ENCODE assay signal across 10 mouse cellular contexts in genomic region chr1:88112769-88113168, GRCm38 (mm10). TPM values are rescaled to one million over a fixed set of nuclear protein-coding genes. Genes with fewer than 3 reads are reported as not detected.
A peak's percentile ranks its signal among the peaks of the same experiment; 100 is the strongest.
DNase-seq lines count a peak whose midpoint lies in the region; TF ChIP-seq lines count a peak whose summit lies in the region.
"Not testable (repeated sequence)": the region's sequence is repeated elsewhere in the genome, so short reads cannot be mapped to it uniquely, and the experiment has no call there.
"Had no signal": no experiment of that assay in that cellular context is flagged by ENCODE, and none has a peak within 500 bp of the region (broad histone marks: within the 10 kb centered on the region; RNA-seq: fewer than 3 reads in every experiment).

No protein-coding gene starts in this region.

- H3K4me1 ChIP-seq in kidney, adult 2 months (ENCODE audit: control insufficient read depth, insufficient read depth, low read length): not testable (repeated sequence)

- TF ChIP-seq POLR2A in kidney, adult 2 months (IDR thresholded peaks at IDR 0.05; ENCODE audit: low read depth, low read length): not testable (repeated sequence)

- H3K4me3 ChIP-seq in kidney, adult 2 months (ENCODE audit: insufficient read depth, low read depth, low read length): not testable (repeated sequence)

- TF ChIP-seq CTCF in kidney, adult 2 months (conservative IDR thresholded peaks at IDR 0.05; ENCODE audit: insufficient read depth, insufficient read length, low read depth, low read length): not testable (repeated sequence)

- H3K27ac ChIP-seq in kidney, adult 2 months (ENCODE audit: insufficient read depth, low read depth, low read length): peak overlapping the region; percentile 50

- H3K27me3 ChIP-seq in kidney, adult 2 months (replicated peaks; ENCODE audit: control insufficient read depth, insufficient read depth, low read length): not testable (repeated sequence)

- peak; percentile 66 for DNase-seq in kidney, adult 2 months
- DNase-seq in kidney, adult 9 months: peak; percentile 70

- 83% methylated on average over 6 of the region's 6 CpGs for WGBS in kidney, adult 2 months

- not testable (repeated sequence) for H3K36me3 ChIP-seq in kidney, adult 2 months (ENCODE audit: control insufficient read depth, insufficient read depth, low read length)

RNA-seq across cellular contexts. Expression of gene Ugt1a6b, which starts 9.7 kb away (rescaled TPM):
- 8.5 and 10.5 TPM in 2 replicates for polyA plus RNA-seq in kidney, adult 2 months (2012; rRNA removed)
- polyA plus RNA-seq: activated CD4-positive, CD25-positive, alpha-beta regulatory T cell, adult 4 months; C2C12; CD4-positive, CD25-positive, alpha-beta regulatory T cell, adult 4 months; cerebellum, adult 2 months; G1E had no signal

RNA-seq across cellular contexts. Expression of gene Ugt1a7c, which starts 17.9 kb away (rescaled TPM):
- polyA plus RNA-seq in kidney, adult 2 months (2012; rRNA removed): 85.2 and 96.9 TPM in 2 replicates
- polyA plus RNA-seq: C2C12 had no signal

RNA-seq across cellular contexts. Expression of gene Ugt1a6a, which starts 21.8 kb away (rescaled TPM):
- 20.9 and 21.1 TPM in 2 replicates for polyA plus RNA-seq in kidney, adult 2 months (2012; rRNA removed)
- polyA plus RNA-seq: G1E had no signal

RNA-seq across cellular contexts. Expression of gene Ugt1a8, which starts 25.2 kb away (rescaled TPM):
- 0.20 and 0.22 TPM in 2 replicates for polyA plus RNA-seq in kidney, adult 2 months (2012; rRNA removed)
- polyA plus RNA-seq: activated CD4-positive, CD25-positive, alpha-beta regulatory T cell, adult 4 months; adrenal gland, adult 2 months; brain, embryonic 14.5 days; C2C12; CD4-positive, CD25-positive, alpha-beta regulatory T cell, adult 4 months; cerebellum, adult 2 months; G1E; Patski had no signal

RNA-seq across cellular contexts. Expression of gene Ugt1a9, which starts 42.2 kb away (rescaled TPM):
- polyA plus RNA-seq in kidney, adult 2 months (2012; rRNA removed): 3.2 and 5.1 TPM in 2 replicates
- polyA plus RNA-seq: adrenal gland, adult 2 months; brain, embryonic 14.5 days; C2C12; CD4-positive, CD25-positive, alpha-beta regulatory T cell, adult 4 months; cerebellum, adult 2 months; G1E had no signal
